In the genomic region with DNA sequence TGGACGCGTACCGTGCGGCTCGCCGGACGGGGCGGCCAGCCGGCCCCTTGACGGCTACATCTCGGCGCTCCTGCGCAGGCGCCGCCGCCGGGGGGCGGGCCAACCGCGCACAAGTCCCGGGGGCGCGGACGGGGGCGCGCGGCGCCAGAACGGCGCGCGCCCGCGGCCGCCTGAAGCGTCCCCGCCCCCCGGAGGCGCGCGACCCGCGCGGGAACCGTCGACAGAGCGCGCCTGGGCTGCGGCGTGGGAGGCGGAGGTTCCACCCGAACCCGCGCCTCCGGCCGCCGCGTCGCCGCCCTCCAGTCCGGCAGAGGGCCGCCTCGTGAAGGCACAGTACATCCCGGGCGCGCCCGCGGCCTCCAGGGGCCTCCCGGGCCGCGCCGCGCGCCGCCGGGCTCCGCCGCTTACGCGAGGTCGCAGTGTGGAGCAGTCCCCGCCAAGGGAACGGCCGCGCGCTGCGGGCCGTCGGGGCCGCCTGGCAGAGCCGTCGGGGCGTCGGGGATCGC, we compare ENCODE assay signal across 7 mouse cellular contexts. TPM values are rescaled to one million over a fixed set of nuclear protein-coding genes. Genes with fewer than 3 reads are reported as not detected.
DNase-seq lines count a peak whose midpoint lies in the region; ATAC-seq and TF ChIP-seq lines count a peak whose summit lies in the region.

No protein-coding gene starts in this region.

- peaks cover 4% of the 10 kb centered on the region for H3K36me3 ChIP-seq in megakaryocyte, embryonic 14.5 days (replicated peaks; ENCODE audit: low read length)
- peaks cover 9% of the 10 kb centered on the region for H3K36me3 ChIP-seq in forebrain, embryonic 15.5 days
- H3K36me3 ChIP-seq in limb, embryonic 14.5 days (ENCODE audit: control insufficient read depth, insufficient read depth, low read length): peaks cover 73% of the 10 kb centered on the region
- H3K36me3 ChIP-seq in stomach, embryonic 16.5 days (ENCODE audit: control insufficient read depth, insufficient read depth, low read length): peaks cover 23% of the 10 kb centered on the region

- ATAC-seq in megakaryocyte, adult 5-6 weeks (ENCODE audit: poor library complexity, severe bottlenecking): no peak
- peak; percentile 31; the same call in 1 of the 2 replicates for ATAC-seq in forebrain, embryonic 15.5 days (replicated peaks)
- no peak for ATAC-seq in limb, embryonic 14.5 days (ENCODE audit: low FRiP score, low read depth)
- 0 out of 2 replicates have a peak, but pooled peaks have one; percentile 12 for ATAC-seq in stomach, embryonic 16.5 days (ENCODE audit: insufficient read depth, low FRiP score)

- H3K9ac ChIP-seq in forebrain, embryonic 15.5 days (replicated peaks): no peak overlapping the region
- H3K9ac ChIP-seq in limb, embryonic 14.5 days (ENCODE audit: low read depth, low read length, severe bottlenecking): no peak overlapping the region
- H3K9ac ChIP-seq in stomach, embryonic 16.5 days (ENCODE audit: low read length): no peak overlapping the region

- WGBS in forebrain, embryonic 15.5 days: 9% methylated on average over 85 of the region's 95 CpGs
- WGBS in limb, embryonic 14.5 days: 33% methylated on average over 29 of the region's 95 CpGs
- WGBS in stomach, embryonic 16.5 days: 23% methylated on average over 76 of the region's 95 CpGs

- H3K4me2 ChIP-seq in forebrain, embryonic 15.5 days (replicated peaks): peak overlapping the region; percentile 27
- H3K4me2 ChIP-seq in limb, embryonic 14.5 days (replicated peaks; ENCODE audit: low read depth, low read length, severe bottlenecking): peak overlapping the region; percentile 28; the same call in 1 of the 2 replicates
- peak overlapping the region; percentile 39 for H3K4me2 ChIP-seq in stomach, embryonic 16.5 days (ENCODE audit: low read depth, low read length)

- no peak overlapping the region for H3K27ac ChIP-seq in forebrain, embryonic 15.5 days (replicated peaks)
- no peak overlapping the region for H3K27ac ChIP-seq in limb, embryonic 14.5 days (replicated peaks; ENCODE audit: low read depth, low read length)
- H3K27ac ChIP-seq in stomach, embryonic 16.5 days (ENCODE audit: low read length): no peak overlapping the region

- peaks cover 37% of the 10 kb centered on the region for H3K9me3 ChIP-seq in megakaryocyte, embryonic 14.5 days
- peaks cover 4% of the 10 kb centered on the region; the same call in 1 of the 2 replicates for H3K9me3 ChIP-seq in forebrain, embryonic 15.5 days
- H3K9me3 ChIP-seq in limb, embryonic 14.5 days (ENCODE audit: control insufficient read depth, low read length): peaks cover 9% of the 10 kb centered on the region
- H3K9me3 ChIP-seq in stomach, embryonic 16.5 days (replicated peaks; ENCODE audit: control insufficient read depth, low read length): peaks cover 14% of the 10 kb centered on the region

- peaks cover 28% of the 10 kb centered on the region for H3K4me1 ChIP-seq in megakaryocyte, embryonic 14.5 days
- H3K4me1 ChIP-seq in forebrain, embryonic 15.5 days: 0 out of 2 replicates have a peak, but pooled peaks cover 4% of the 10 kb centered on the region
- H3K4me1 ChIP-seq in limb, embryonic 14.5 days (ENCODE audit: control insufficient read depth, insufficient read depth, low read length): peaks cover 3% of the 10 kb centered on the region; the same call in 1 of the 2 replicates
- peaks cover 10% of the 10 kb centered on the region for H3K4me1 ChIP-seq in stomach, embryonic 16.5 days (ENCODE audit: control insufficient read depth, insufficient read depth, low read length)

- no peak for TF ChIP-seq POLR2A in limb, embryonic 14.5 days (IDR thresholded peaks at IDR 0.05; ENCODE audit: borderline replicate concordance, extremely low read depth, insufficient read depth, insufficient read length)

- peak overlapping the region; percentile 70 for H3K4me3 ChIP-seq in megakaryocyte, embryonic 14.5 days (replicated peaks)
- peak overlapping the region; percentile 35 for H3K4me3 ChIP-seq in forebrain, embryonic 15.5 days
- H3K4me3 ChIP-seq in limb, embryonic 14.5 days (replicated peaks; ENCODE audit: low read length): peak overlapping the region; percentile 21
- H3K4me3 ChIP-seq in stomach, embryonic 16.5 days (replicated peaks; ENCODE audit: low read length): peak overlapping the region; percentile 33

- peaks cover 82% of the 10 kb centered on the region for H3K27me3 ChIP-seq in megakaryocyte, embryonic 14.5 days (replicated peaks)
- peaks cover 27% of the 10 kb centered on the region for H3K27me3 ChIP-seq in forebrain, embryonic 15.5 days
- H3K27me3 ChIP-seq in limb, embryonic 14.5 days (ENCODE audit: control insufficient read depth, insufficient read depth, low read length): no peaks in the 10 kb centered on the region
- H3K27me3 ChIP-seq in stomach, embryonic 16.5 days (ENCODE audit: control insufficient read depth, insufficient read depth, low read length): peaks cover 9% of the 10 kb centered on the region

- no peak for DNase-seq in limb, embryonic 14.5 days (ENCODE audit: low spot score)
- no peak for DNase-seq in right cerebral cortex, postnatal 25 days
- no peak for DNase-seq in right cerebral cortex, adult 18-20 months

RNA-seq across cellular contexts. Expression of a gene that starts 6.3 kb away (rescaled TPM):
- not detected in 2 replicates for polyA plus RNA-seq in megakaryocyte, embryonic 14.5 days (2012; ENCODE audit: insufficient read depth, low replicate concordance)
- not detected in 2 replicates for total RNA-seq in megakaryocyte, adult 5-6 weeks (2015)
- 0.48 TPM in 1 of 2 replicates, not detected in the other for total RNA-seq in megakaryocyte, adult 5-6 weeks (2017)
- 4.4 TPM in 2 replicates for polyA plus RNA-seq in forebrain, embryonic 15.5 days (2015; fragmentation: Nextera tagmentation; extraction: Ambion mirVana)
- 63.3 and 92.7 TPM in 2 replicates for polyA plus RNA-seq in limb, embryonic 14.5 days (2012; rRNA removed)
- polyA plus RNA-seq in limb, embryonic 14.5 days (2014; fragmentation: Nextera tagmentation; extraction: Ambion mirVana): 17.8 and 21.1 TPM in 2 replicates
- 9.7 and 12.0 TPM in 2 replicates for polyA plus RNA-seq in stomach, embryonic 16.5 days (2015; fragmentation: Nextera tagmentation; extraction: Ambion mirVana)

RNA-seq across cellular contexts. Expression of a gene that starts 10.2 kb away (rescaled TPM):
- polyA plus RNA-seq in megakaryocyte, embryonic 14.5 days (2012; ENCODE audit: insufficient read depth, low replicate concordance): 3.3 and 10.9 TPM in 2 replicates
- 0.09 and 0.23 TPM in 2 replicates for total RNA-seq in megakaryocyte, adult 5-6 weeks (2015)
- total RNA-seq in megakaryocyte, adult 5-6 weeks (2017): 0.15 and 0.16 TPM in 2 replicates
- 3.3 and 3.4 TPM in 2 replicates for polyA plus RNA-seq in forebrain, embryonic 15.5 days (2015; fragmentation: Nextera tagmentation; extraction: Ambion mirVana)
- 64.3 and 89.3 TPM in 2 replicates for polyA plus RNA-seq in limb, embryonic 14.5 days (2012; rRNA removed)
- 11.5 and 13.7 TPM in 2 replicates for polyA plus RNA-seq in limb, embryonic 14.5 days (2014; fragmentation: Nextera tagmentation; extraction: Ambion mirVana)
- 2.3 TPM in 2 replicates for polyA plus RNA-seq in stomach, embryonic 16.5 days (2015; fragmentation: Nextera tagmentation; extraction: Ambion mirVana)

RNA-seq across cellular contexts. Expression of a gene that starts 21.0 kb away (rescaled TPM):
- 56.9 and 66.7 TPM in 2 replicates for polyA plus RNA-seq in megakaryocyte, embryonic 14.5 days (2012; ENCODE audit: insufficient read depth, low replicate concordance)
- total RNA-seq in megakaryocyte, adult 5-6 weeks (2015): 16.0 and 18.1 TPM in 2 replicates
- total RNA-seq in megakaryocyte, adult 5-6 weeks (2017): 14.5 and 16.6 TPM in 2 replicates
- polyA plus RNA-seq in forebrain, embryonic 15.5 days (2015; fragmentation: Nextera tagmentation; extraction: Ambion mirVana): 0.13 and 0.29 TPM in 2 replicates
- polyA plus RNA-seq in limb, embryonic 14.5 days (2012; rRNA removed): 3.6 and 4.1 TPM in 2 replicates
- 2.3 and 2.8 TPM in 2 replicates for polyA plus RNA-seq in limb, embryonic 14.5 days (2014; fragmentation: Nextera tagmentation; extraction: Ambion mirVana)
- polyA plus RNA-seq in stomach, embryonic 16.5 days (2015; fragmentation: Nextera tagmentation; extraction: Ambion mirVana): 3.0 and 3.2 TPM in 2 replicates

RNA-seq across cellular contexts. Expression of a gene that starts 38.6 kb away (rescaled TPM):
- polyA plus RNA-seq in megakaryocyte, embryonic 14.5 days (2012; ENCODE audit: insufficient read depth, low replicate concordance): 823 and 866 TPM in 2 replicates
- 113 and 140 TPM in 2 replicates for total RNA-seq in megakaryocyte, adult 5-6 weeks (2015)
- total RNA-seq in megakaryocyte, adult 5-6 weeks (2017): 322 and 392 TPM in 2 replicates
- 291 and 305 TPM in 2 replicates for polyA plus RNA-seq in forebrain, embryonic 15.5 days (2015; fragmentation: Nextera tagmentation; extraction: Ambion mirVana)
- 281 and 320 TPM in 2 replicates for polyA plus RNA-seq in limb, embryonic 14.5 days (2012; rRNA removed)
- 156 and 164 TPM in 2 replicates for polyA plus RNA-seq in limb, embryonic 14.5 days (2014; fragmentation: Nextera tagmentation; extraction: Ambion mirVana)
- 120 and 126 TPM in 2 replicates for polyA plus RNA-seq in stomach, embryonic 16.5 days (2015; fragmentation: Nextera tagmentation; extraction: Ambion mirVana)

RNA-seq across cellular contexts. Expression of a gene that starts 42.6 kb away (rescaled TPM):
- 54.4 and 70.1 TPM in 2 replicates for polyA plus RNA-seq in megakaryocyte, embryonic 14.5 days (2012; ENCODE audit: insufficient read depth, low replicate concordance)
- 8.8 and 14.0 TPM in 2 replicates for total RNA-seq in megakaryocyte, adult 5-6 weeks (2015)
- 9.4 and 10.1 TPM in 2 replicates for total RNA-seq in megakaryocyte, adult 5-6 weeks (2017)
- polyA plus RNA-seq in forebrain, embryonic 15.5 days (2015; fragmentation: Nextera tagmentation; extraction: Ambion mirVana): 7.0 and 8.0 TPM in 2 replicates
- polyA plus RNA-seq in limb, embryonic 14.5 days (2012; rRNA removed): 35.9 and 48.9 TPM in 2 replicates
- 19.2 and 22.1 TPM in 2 replicates for polyA plus RNA-seq in limb, embryonic 14.5 days (2014; fragmentation: Nextera tagmentation; extraction: Ambion mirVana)
- polyA plus RNA-seq in stomach, embryonic 16.5 days (2015; fragmentation: Nextera tagmentation; extraction: Ambion mirVana): 11.1 and 11.8 TPM in 2 replicates

Comparison
In these comparisons a context has a peak if more than half of its experiments do, and no peak if none do; other contexts are left out.
1. ATAC-seq: peak in forebrain, embryonic 15.5 days (single experiment) and stomach, embryonic 16.5 days (single experiment); none in megakaryocyte, adult 5-6 weeks (single experiment) and limb, embryonic 14.5 days (single experiment).
2. RNA of a gene that starts 21.0 kb away (polyA plus RNA-seq): 56.9 to 66.7 TPM in megakaryocyte, embryonic 14.5 days; 2.3 to 4.1 TPM in limb, embryonic 14.5 days, 3.0 to 3.2 TPM in stomach, embryonic 16.5 days and 0.13 to 0.29 TPM in forebrain, embryonic 15.5 days; every median in the first group is over 10 times any median in the second.
3. Peak in every context shown above with its lines, with median percentiles within 50 percentile points of each other: H3K4me3 ChIP-seq and H3K4me2 ChIP-seq.